Mouse (Mus musculus) CD4-positive, CD25-positive, alpha-beta regulatory T cell, adult 4 months (primary cell): Measurements from ENCODE around the gene Olfr1260. TPM values are rescaled to one million over a fixed set of nuclear protein-coding genes. Genes with fewer than 3 reads are reported as not detected.

Source experiments
- ATAC-seq: one replicate; pipeline ENCODE4 v1.8.0; 2017
- polyA plus RNA-seq, 2 experiments: library from polyadenylated mRNA; unstranded; fragments of 100-300 nt; shearing (Covaris generic); gene quantifications; one replicate each; pipeline ENCODE4 v1.2.1; 2017

The Olfr1260 gene
- polyA plus RNA-seq, result not detected

DNA sequence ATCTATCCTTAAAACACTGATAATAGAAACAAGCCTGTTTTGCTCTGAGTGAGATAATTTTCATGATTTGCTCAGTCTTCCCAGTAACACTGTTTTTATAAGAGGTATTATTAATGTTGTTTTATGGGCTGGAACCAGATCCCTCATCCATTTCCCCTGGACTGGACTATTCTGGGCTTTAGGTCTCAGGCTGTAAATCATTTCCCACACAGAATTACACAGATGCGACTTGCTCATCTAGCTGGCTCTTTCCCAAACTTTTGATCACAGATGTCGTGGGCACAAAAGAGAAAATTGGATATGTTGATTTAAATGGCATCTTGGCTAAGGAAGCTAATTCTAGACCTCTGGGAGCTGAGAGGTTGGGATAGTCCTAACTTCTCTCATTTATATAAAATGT lies at the start of gene Olfr1260:
TSS of gene Olfr1260 (plus strand) at position 157 of the 400 bp plus-strand sequence.
- no peak for ATAC-seq

DNA sequence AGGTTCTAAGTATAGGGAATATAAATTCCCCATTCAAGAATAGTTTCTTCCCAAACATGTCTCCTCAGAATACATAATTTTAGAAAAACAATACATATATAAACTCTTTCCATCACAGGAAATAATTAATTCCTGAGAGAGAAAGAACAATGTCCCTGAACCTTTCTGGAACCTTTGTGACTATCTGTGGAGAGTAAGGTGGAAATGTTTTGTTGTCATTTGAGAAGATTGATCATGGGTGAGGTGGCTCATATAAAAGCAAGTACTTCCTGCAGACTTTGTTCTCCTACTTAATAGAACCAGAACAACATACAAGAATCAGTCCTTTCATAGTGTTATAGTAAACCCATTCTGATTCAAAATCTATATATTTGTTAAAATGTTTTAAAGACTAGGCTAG lies 47.1 kb upstream of the Olfr1260 start, which contains the start of gene Olfr1258:
TSS of gene Olfr1258 (plus strand) at position 301 of the 400 bp plus-strand sequence.
- ATAC-seq, result no peak

DNA sequence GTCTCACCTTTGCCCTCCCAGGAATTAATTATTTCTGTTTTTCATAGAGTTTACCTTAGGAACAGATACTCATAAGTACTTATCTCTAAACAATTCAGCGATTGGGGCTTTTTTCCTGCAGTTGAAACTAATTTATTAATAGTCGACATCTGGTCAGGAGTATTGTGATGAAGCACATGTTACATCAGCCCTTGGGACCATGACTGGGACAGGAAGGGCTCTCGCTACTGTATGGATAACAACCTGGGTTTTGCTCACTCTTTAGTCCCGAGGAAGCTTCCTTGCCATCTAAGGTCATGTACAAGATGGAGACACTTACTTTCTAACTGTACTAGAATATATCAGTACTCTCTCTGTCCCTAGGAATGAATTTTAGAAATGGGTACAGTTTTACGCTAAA lies 25.6 kb upstream of the Olfr1260 start, which contains the start of gene Olfr1259:
TSS of gene Olfr1259 (minus strand) at position 101 of the 400 bp plus-strand sequence.
- no peak for ATAC-seq

DNA sequence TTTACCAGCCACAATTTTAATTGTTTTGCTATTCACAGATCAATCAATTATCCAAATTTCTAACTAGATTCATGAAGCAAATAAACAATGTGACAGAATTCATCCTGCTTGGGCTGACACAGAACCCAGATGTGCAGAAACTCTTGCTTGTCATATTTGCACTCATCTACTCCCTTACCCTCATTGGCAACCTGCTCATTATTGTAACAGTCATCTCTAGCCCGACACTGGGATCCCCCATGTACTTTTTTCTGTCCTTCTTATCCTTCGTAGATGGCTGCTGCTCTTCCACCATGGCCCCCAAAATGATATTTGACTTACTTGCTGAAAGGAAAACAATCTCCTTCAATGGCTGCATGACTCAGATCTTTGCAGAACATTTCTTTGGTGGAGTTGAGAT lies 3.6 kb downstream of the Olfr1260 start:
- no peak for ATAC-seq

DNA sequence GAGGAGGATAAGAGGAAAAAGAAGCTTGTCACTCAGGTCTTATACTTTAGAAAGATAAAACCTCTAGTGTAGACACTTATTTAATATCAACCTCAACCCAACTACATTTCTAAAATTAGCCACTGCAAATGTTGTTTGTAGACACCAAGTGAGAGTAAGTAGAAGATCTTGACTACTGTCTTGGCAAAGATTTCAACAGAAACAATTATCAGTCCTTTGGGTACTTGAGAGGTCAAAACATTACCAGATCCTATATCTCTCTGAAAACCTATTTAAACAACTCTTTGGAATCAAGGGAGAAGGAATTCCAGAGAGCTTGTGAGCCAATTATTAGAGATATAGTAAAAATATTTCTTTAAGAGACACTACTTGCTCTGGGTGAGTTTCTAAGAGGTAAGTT lies 16.8 kb downstream of the Olfr1260 start, which contains the start of gene Olfr1261:
TSS of gene Olfr1261 (plus strand) at position 301 of the 400 bp plus-strand sequence.
- ATAC-seq, result no peak

DNA sequence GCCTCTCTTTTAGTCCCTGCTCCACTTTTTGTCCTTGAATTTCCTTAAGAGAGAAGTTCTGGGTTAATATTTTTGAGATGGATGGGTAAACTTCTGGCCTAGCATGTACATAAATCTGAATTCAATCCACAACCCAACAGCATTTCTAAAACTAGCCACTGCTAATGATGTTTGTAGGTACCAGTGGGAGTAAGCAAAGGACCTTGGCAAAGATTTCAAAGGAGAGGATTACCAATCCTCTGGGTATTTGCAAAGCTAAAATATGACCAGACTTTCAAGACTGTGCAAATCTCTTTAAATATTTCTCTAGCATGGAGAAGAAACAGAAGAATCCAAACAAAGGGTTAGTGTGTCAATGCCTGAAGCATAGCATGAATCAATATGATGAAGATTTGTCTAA lies 25.7 kb downstream of the Olfr1260 start, which contains the start of gene Olfr1262:
TSS of gene Olfr1262 (plus strand) at position 301 of the 400 bp plus-strand sequence.
- no peak for ATAC-seq

DNA sequence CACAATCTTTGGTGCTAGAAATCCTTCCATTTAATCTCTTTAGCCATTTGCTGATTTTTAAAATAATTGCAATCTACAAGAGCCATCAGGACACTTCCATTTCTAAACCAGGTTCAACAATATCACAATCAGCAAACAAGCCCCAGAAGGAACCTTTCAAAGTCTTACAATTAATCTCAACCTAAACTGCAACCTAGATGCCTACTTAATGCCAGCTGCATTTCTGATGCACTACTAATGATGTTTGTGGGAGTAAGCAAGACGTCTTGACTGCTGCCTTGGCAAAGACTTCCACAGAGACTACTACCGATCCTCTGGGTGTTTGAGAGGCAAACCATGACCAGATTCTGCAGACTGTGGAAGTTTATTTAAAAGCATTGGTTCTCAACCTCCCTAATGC lies 37.7 kb downstream of the Olfr1260 start, which contains the start of gene Olfr1263:
TSS of gene Olfr1263 (plus strand) at position 301 of the 400 bp plus-strand sequence.
- ATAC-seq, result no peak

DNA sequence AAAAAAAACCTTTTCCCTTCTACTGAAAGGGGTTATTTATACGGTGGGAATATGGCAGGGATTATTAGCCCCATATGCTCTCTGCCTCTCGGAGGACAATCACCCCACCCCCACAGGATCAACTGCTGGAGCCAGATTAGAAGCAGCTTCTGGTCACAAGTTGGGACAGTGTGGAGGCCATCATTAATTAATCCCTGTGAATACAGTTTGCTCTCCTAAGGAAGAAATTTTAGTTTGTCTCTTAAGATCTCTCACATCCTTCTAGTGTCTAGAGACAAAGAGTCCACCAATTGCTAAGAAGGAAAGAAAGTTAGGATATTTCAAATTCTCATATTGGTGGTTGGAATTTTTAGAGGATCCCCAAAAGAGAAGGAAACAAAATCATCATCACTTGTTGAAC lies 51.3 kb downstream of the Olfr1260 start, which contains the start of gene Olfr1264:
TSS of gene Olfr1264 (minus strand) at position 101 of the 400 bp plus-strand sequence.
- ATAC-seq, result no peak

Other genes with a start within 250 kb of the Olfr1260 start
- not detected for gene Olfr1252, start 249.3 kb upstream of the Olfr1260 start, polyA plus RNA-seq
- gene Olfr1253, start 217.2 kb upstream of the Olfr1260 start, polyA plus RNA-seq, result under 1 TPM in 1 of 2 experiments, not detected in 1; 0.34 TPM
- not detected for gene Olfr1254, start 180.7 kb upstream of the Olfr1260 start, polyA plus RNA-seq
- gene Olfr1255, start 162.3 kb upstream of the Olfr1260 start, polyA plus RNA-seq, result not detected
- not detected for gene Olfr1256, start 132.8 kb upstream of the Olfr1260 start, polyA plus RNA-seq
- not detected for gene Olfr48, start 126.1 kb upstream of the Olfr1260 start, polyA plus RNA-seq
- not detected for gene Olfr1257, start 95.9 kb upstream of the Olfr1260 start, polyA plus RNA-seq
- under 1 TPM in 1 of 2 experiments, not detected in 1; 0.09 TPM for gene Olfr1258, start 47.0 kb upstream of the Olfr1260 start, polyA plus RNA-seq
- not detected for gene Olfr1259, start 25.7 kb upstream of the Olfr1260 start, polyA plus RNA-seq
- not detected for gene Olfr1261, start 16.9 kb downstream of the Olfr1260 start, polyA plus RNA-seq
- gene Olfr1262, start 25.8 kb downstream of the Olfr1260 start, polyA plus RNA-seq, result not detected
- gene Olfr1263, start 37.8 kb downstream of the Olfr1260 start, polyA plus RNA-seq, result not detected
- gene Olfr1264, start 51.2 kb downstream of the Olfr1260 start, polyA plus RNA-seq, result not detected
- gene Olfr1265, start 61.0 kb downstream of the Olfr1260 start, polyA plus RNA-seq, result not detected
- not detected for gene Olfr140, start 89.3 kb downstream of the Olfr1260 start, polyA plus RNA-seq
- under 1 TPM in 1 of 2 experiments, not detected in 1; 0.09 TPM for gene Olfr1269, start 147.1 kb downstream of the Olfr1260 start, polyA plus RNA-seq
- gene Olfr32, start 168.0 kb downstream of the Olfr1260 start, polyA plus RNA-seq, result not detected
- gene Olfr1270, start 178.8 kb downstream of the Olfr1260 start, polyA plus RNA-seq, result not detected